Mouse (Mus musculus): Measurements from ENCODE around the gene Tmem39b. TPM values are rescaled to one million over a fixed set of nuclear protein-coding genes. Genes with fewer than 3 reads are reported as not detected.
"Not testable (repeated sequence)": the region's sequence is repeated elsewhere in the genome, so short reads cannot be mapped to it uniquely, and the experiment has no call there.

Gene Tmem39b
- total RNA-seq (2021) = 10 to 100 TPM; 14.5 to 14.9 TPM
- long read RNA-seq, experiment 1, partial matches to known transcripts = 0 of 3 reads
- long read RNA-seq, experiment 1, other reads (novel, unspliced or antisense) = 1 of 3 reads
- long read RNA-seq, experiment 2, partial matches to known transcripts = 2 of 2 reads
- long read RNA-seq, experiment 2, other reads (novel, unspliced or antisense) = 0 of 2 reads

GRCm38 (mm10) chr4:129696158-129696985, at the start of gene Tmem39b:
TSS of gene Tmem39b (minus strand) at chr4:129696838.
- DNase-seq (ENCODE audit: low spot score in 2 of 2) = peak; percentile 91

GRCm38 (mm10) chr4:129746106-129746505, 49.5 kb upstream of the Tmem39b start:
- no peak for DNase-seq (ENCODE audit: low spot score in 2 of 2)

- DNase-seq (ENCODE audit: low spot score in 2 of 2) = no peak
Measured at GRCm38 (mm10) chr4:129743494-129743893, 46.9 kb upstream of the Tmem39b start.

- DNase-seq (ENCODE audit: low spot score in 2 of 2) = peak in 1 of 2 experiments; percentile 5
Measured at GRCm38 (mm10) chr4:129743010-129743390, 46.4 kb upstream of the Tmem39b start.

GRCm38 (mm10) chr4:129742232-129743009, 45.8 kb upstream of the Tmem39b start, which contains the start of gene Khdrbs1:
TSS of gene Khdrbs1 (minus strand) at chr4:129742303.
- peak; percentile 93 to 96 for DNase-seq (ENCODE audit: low spot score in 2 of 2)

- no peak for DNase-seq (ENCODE audit: low spot score in 2 of 2)
Measured at GRCm38 (mm10) chr4:129741974-129742231, 45.3 kb upstream of the Tmem39b start.

GRCm38 (mm10) chr4:129741251-129741973, 44.8 kb upstream of the Tmem39b start:
- DNase-seq (ENCODE audit: low spot score in 2 of 2) = peak; percentile 28 to 31

- DNase-seq (ENCODE audit: low spot score in 2 of 2) = no peak
Measured at GRCm38 (mm10) chr4:129739111-129739645, 42.5 kb upstream of the Tmem39b start.

GRCm38 (mm10) chr4:129736173-129736572, 39.5 kb upstream of the Tmem39b start:
- no peak for DNase-seq (ENCODE audit: low spot score in 2 of 2)

- not testable (repeated sequence) for DNase-seq (ENCODE audit: low spot score in 2 of 2)
Measured at GRCm38 (mm10) chr4:129735485-129735884, 38.8 kb upstream of the Tmem39b start.

GRCm38 (mm10) chr4:129731423-129731822, 34.8 kb upstream of the Tmem39b start:
- no peak for DNase-seq (ENCODE audit: low spot score in 2 of 2)

GRCm38 (mm10) chr4:129716310-129716709, 19.7 kb upstream of the Tmem39b start:
- no peak for DNase-seq (ENCODE audit: low spot score in 2 of 2)

GRCm38 (mm10) chr4:129709486-129710129, 13.0 kb upstream of the Tmem39b start:
- DNase-seq (ENCODE audit: low spot score in 2 of 2) = no peak

- no peak for DNase-seq (ENCODE audit: low spot score in 2 of 2)
Measured at GRCm38 (mm10) chr4:129706750-129707149, 10.1 kb upstream of the Tmem39b start.

GRCm38 (mm10) chr4:129702454-129702853, 5.8 kb upstream of the Tmem39b start:
- DNase-seq (ENCODE audit: low spot score in 2 of 2) = peak; percentile 77 to 87

GRCm38 (mm10) chr4:129701503-129702377, 5.1 kb upstream of the Tmem39b start:
- peak; percentile 88 to 93 for DNase-seq (ENCODE audit: low spot score in 2 of 2)

GRCm38 (mm10) chr4:129700661-129701060, 4.0 kb upstream of the Tmem39b start:
- not testable (repeated sequence) for DNase-seq (ENCODE audit: low spot score in 2 of 2)

- DNase-seq (ENCODE audit: low spot score in 2 of 2) = no peak
Measured at GRCm38 (mm10) chr4:129700216-129700615, 3.6 kb upstream of the Tmem39b start.

GRCm38 (mm10) chr4:129697191-129697590, 553 bp upstream of the Tmem39b start:
- DNase-seq (ENCODE audit: low spot score in 2 of 2) = no peak

- no peak for DNase-seq (ENCODE audit: low spot score in 2 of 2)
Measured at GRCm38 (mm10) chr4:129695815-129696157, 852 bp downstream of the Tmem39b start.
